ENCODE assay signal across 8 mouse cellular contexts in the genomic region with DNA sequence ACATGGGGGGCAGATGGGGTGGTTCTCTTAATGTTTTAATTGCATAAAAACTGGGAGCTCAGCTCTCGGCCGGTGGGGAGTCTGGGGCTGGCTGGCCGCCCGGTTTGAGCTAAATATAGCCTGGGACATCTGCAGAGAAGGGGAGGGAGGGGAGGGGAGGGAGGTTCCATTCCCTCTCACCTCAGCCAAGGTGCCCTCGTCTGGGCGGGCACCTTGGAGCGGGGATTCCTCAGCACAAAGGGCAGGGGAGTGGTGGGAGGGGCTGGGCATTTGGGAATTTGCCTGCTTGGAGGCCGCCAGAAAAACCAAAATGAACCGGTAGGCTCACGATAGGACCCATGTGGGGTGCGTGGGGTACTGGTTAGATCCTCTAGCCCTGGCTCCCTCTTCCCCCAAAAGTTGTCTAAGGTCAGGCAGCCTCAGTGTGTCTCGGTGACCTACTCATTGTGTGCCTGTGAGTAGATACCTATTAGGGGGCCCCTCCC. TPM values are rescaled to one million over a fixed set of nuclear protein-coding genes. Genes with fewer than 3 reads are reported as not detected.
DNase-seq lines count a peak whose midpoint lies in the region; ATAC-seq and TF ChIP-seq lines count a peak whose summit lies in the region.

No protein-coding gene starts in this region.

- no peaks in the 10 kb centered on the region for H3K9me3 ChIP-seq in forebrain, embryonic 10.5 days
- no peaks in the 10 kb centered on the region for H3K9me3 ChIP-seq in hindbrain, postnatal 0 days (ENCODE audit: low read length)
- H3K9me3 ChIP-seq in limb, embryonic 14.5 days (ENCODE audit: control insufficient read depth, low read length): no peaks in the 10 kb centered on the region
- no peaks in the 10 kb centered on the region for H3K9me3 ChIP-seq in neural tube, embryonic 14.5 days (ENCODE audit: control insufficient read depth, low read length)

- DNase-seq in gastrocnemius, adult 2 months: peak; percentile 91
- no peak for DNase-seq in gastrocnemius, adult 18-20 months (ENCODE audit: low spot score)
- DNase-seq in adrenal gland, postnatal 10 days: peak; percentile 79
- no peak for DNase-seq in forebrain, embryonic 10.5 days (ENCODE audit: extremely low spot score, low spot score)
- DNase-seq in hindbrain, postnatal 0 days (ENCODE audit: low spot score): peak; percentile 70
- DNase-seq in limb, embryonic 14.5 days (ENCODE audit: low spot score): no peak
- DNase-seq in urinary bladder, postnatal 4 days (ENCODE audit: low spot score in 2 of 2): no peak

- H3K27me3 ChIP-seq in forebrain, embryonic 10.5 days (ENCODE audit: poor library complexity, severe bottlenecking): peaks cover 29% of the 10 kb centered on the region
- no peaks in the 10 kb centered on the region for H3K27me3 ChIP-seq in hindbrain, postnatal 0 days (ENCODE audit: insufficient read depth, low read length)
- H3K27me3 ChIP-seq in limb, embryonic 14.5 days (ENCODE audit: control insufficient read depth, insufficient read depth, low read length): no peaks in the 10 kb centered on the region
- H3K27me3 ChIP-seq in neural tube, embryonic 14.5 days (ENCODE audit: control insufficient read depth, insufficient read depth, low read length): no peaks in the 10 kb centered on the region

- WGBS in forebrain, embryonic 10.5 days: 9% methylated on average over 12 of the region's 12 CpGs
- WGBS in hindbrain, postnatal 0 days: 6% methylated on average over 12 of the region's 12 CpGs
- 2% methylated on average over 12 of the region's 12 CpGs for WGBS in limb, embryonic 14.5 days
- 3% methylated on average over 12 of the region's 12 CpGs for WGBS in neural tube, embryonic 14.5 days

- H3K36me3 ChIP-seq in forebrain, embryonic 10.5 days (replicated peaks): no peaks in the 10 kb centered on the region
- no peaks in the 10 kb centered on the region for H3K36me3 ChIP-seq in hindbrain, postnatal 0 days (ENCODE audit: insufficient read depth, low read length)
- H3K36me3 ChIP-seq in limb, embryonic 14.5 days (ENCODE audit: control insufficient read depth, insufficient read depth, low read length): peaks cover 3% of the 10 kb centered on the region; the same call in 1 of the 2 replicates
- H3K36me3 ChIP-seq in neural tube, embryonic 14.5 days (ENCODE audit: control insufficient read depth, insufficient read depth, low read length): no peaks in the 10 kb centered on the region

- peak overlapping the region; percentile 92 for H3K27ac ChIP-seq in gastrocnemius, adult 2 months
- peak overlapping the region; percentile 90 for H3K27ac ChIP-seq in forebrain, embryonic 10.5 days
- peak overlapping the region; percentile 78 for H3K27ac ChIP-seq in hindbrain, postnatal 0 days
- peak overlapping the region; percentile 86 for H3K27ac ChIP-seq in limb, embryonic 14.5 days (replicated peaks; ENCODE audit: low read depth, low read length)
- H3K27ac ChIP-seq in neural tube, embryonic 14.5 days (ENCODE audit: low read depth, low read length): peak overlapping the region; percentile 79

- peak overlapping the region; percentile 97 for H3K4me3 ChIP-seq in gastrocnemius, adult 2 months
- H3K4me3 ChIP-seq in forebrain, embryonic 10.5 days: peak overlapping the region; percentile 82
- peak overlapping the region; percentile 38 for H3K4me3 ChIP-seq in hindbrain, postnatal 0 days (ENCODE audit: low read length)
- H3K4me3 ChIP-seq in limb, embryonic 14.5 days (replicated peaks; ENCODE audit: low read length): peak overlapping the region; percentile 75
- H3K4me3 ChIP-seq in neural tube, embryonic 14.5 days (ENCODE audit: low read depth, low read length): peak overlapping the region; percentile 38

- no peak for TF ChIP-seq CTCF in gastrocnemius, adult 2 months (IDR thresholded peaks at IDR 0.05)
- no peak for TF ChIP-seq CTCF in hindbrain, postnatal 0 days (IDR thresholded peaks at IDR 0.05; ENCODE audit: low read depth)

- peaks cover 98% of the 10 kb centered on the region for H3K4me1 ChIP-seq in forebrain, embryonic 10.5 days
- H3K4me1 ChIP-seq in hindbrain, postnatal 0 days (ENCODE audit: insufficient read depth, low read length): peaks cover 45% of the 10 kb centered on the region
- peaks cover 86% of the 10 kb centered on the region for H3K4me1 ChIP-seq in limb, embryonic 14.5 days (ENCODE audit: control insufficient read depth, insufficient read depth, low read length)
- H3K4me1 ChIP-seq in neural tube, embryonic 14.5 days (ENCODE audit: control insufficient read depth, insufficient read depth, low read length): peaks cover 70% of the 10 kb centered on the region

- H3K9ac ChIP-seq in hindbrain, postnatal 0 days (replicated peaks; ENCODE audit: low read length): peak overlapping the region; percentile 61
- H3K9ac ChIP-seq in limb, embryonic 14.5 days (ENCODE audit: low read depth, low read length, severe bottlenecking): peak overlapping the region; percentile 34
- H3K9ac ChIP-seq in neural tube, embryonic 14.5 days (replicated peaks; ENCODE audit: low read depth, low read length): peak overlapping the region; percentile 37

- intact Hi-C loops in gastrocnemius, adult 2 months (cut with DNase I): no loop called here

- no peak for ATAC-seq in hindbrain, postnatal 0 days
- ATAC-seq in limb, embryonic 14.5 days (ENCODE audit: low FRiP score, low read depth): no peak
- ATAC-seq in neural tube, embryonic 14.5 days (ENCODE audit: low read depth): peak; percentile 2; the same call in 1 of the 2 replicates

- peak overlapping the region; percentile 62 for H3K4me2 ChIP-seq in hindbrain, postnatal 0 days (ENCODE audit: low read depth, low read length)
- H3K4me2 ChIP-seq in limb, embryonic 14.5 days (replicated peaks; ENCODE audit: low read depth, low read length, severe bottlenecking): peak overlapping the region; percentile 90
- peak overlapping the region; percentile 81 for H3K4me2 ChIP-seq in neural tube, embryonic 14.5 days (ENCODE audit: low read depth, low read length)

- no peak for TF ChIP-seq POLR2A in limb, embryonic 14.5 days (IDR thresholded peaks at IDR 0.05; ENCODE audit: borderline replicate concordance, extremely low read depth, insufficient read depth, insufficient read length)

RNA-seq across cellular contexts. Expression of gene Rara, which starts 13.8 kb away (rescaled TPM):
- 10 to 100 TPM; 10.2 to 12.4 TPM for total RNA-seq in gastrocnemius, adult 2 months (2021)
- total RNA-seq in gastrocnemius, adult 18-20 months (2021): 10 to 100 TPM; 12.9 to 13.2 TPM
- 10 to 100 TPM; 26.2 to 34.7 TPM for total RNA-seq in adrenal gland, postnatal 10 days (2021)
- polyA plus RNA-seq in forebrain, embryonic 10.5 days (2016; fragmentation: Nextera tagmentation; extraction: Ambion mirVana): 16.9 and 19.3 TPM in 2 replicates
- total RNA-seq in hindbrain, postnatal 0 days (2014; rRNA removed): 16.9 and 19.2 TPM in 2 replicates
- polyA plus RNA-seq in hindbrain, postnatal 0 days (2015; fragmentation: Nextera tagmentation; extraction: Ambion mirVana): 8.1 and 9.5 TPM in 2 replicates
- polyA plus RNA-seq in limb, embryonic 14.5 days (2012; rRNA removed): 39.8 and 57.0 TPM in 2 replicates
- polyA plus RNA-seq in limb, embryonic 14.5 days (2014; fragmentation: Nextera tagmentation; extraction: Ambion mirVana): 52.4 and 58.3 TPM in 2 replicates
- 22.1 and 22.3 TPM in 2 replicates for polyA plus RNA-seq in neural tube, embryonic 14.5 days (2014; fragmentation: Nextera tagmentation; extraction: Ambion mirVana)

RNA-seq across cellular contexts. Expression of gene Cdc6, which starts 33.8 kb away (rescaled TPM):
- total RNA-seq in gastrocnemius, adult 2 months (2021): under 1 TPM in 1 of 2 experiments, not detected in 1; 0.11 TPM
- total RNA-seq in gastrocnemius, adult 18-20 months (2021): under 1 TPM; 0.09 to 0.26 TPM
- 1 to 10 TPM; 3.8 to 6.5 TPM for total RNA-seq in adrenal gland, postnatal 10 days (2021)
- polyA plus RNA-seq in forebrain, embryonic 10.5 days (2016; fragmentation: Nextera tagmentation; extraction: Ambion mirVana): 68.7 and 75.8 TPM in 2 replicates
- 2.5 and 4.6 TPM in 2 replicates for total RNA-seq in hindbrain, postnatal 0 days (2014; rRNA removed)
- 3.0 and 3.4 TPM in 2 replicates for polyA plus RNA-seq in hindbrain, postnatal 0 days (2015; fragmentation: Nextera tagmentation; extraction: Ambion mirVana)
- 13.1 and 15.6 TPM in 2 replicates for polyA plus RNA-seq in limb, embryonic 14.5 days (2012; rRNA removed)
- 25.2 and 25.8 TPM in 2 replicates for polyA plus RNA-seq in limb, embryonic 14.5 days (2014; fragmentation: Nextera tagmentation; extraction: Ambion mirVana)
- 2.1 and 2.8 TPM in 2 replicates for polyA plus RNA-seq in neural tube, embryonic 14.5 days (2014; fragmentation: Nextera tagmentation; extraction: Ambion mirVana)

RNA-seq across cellular contexts. Expression of gene Gjd3, which starts 41.4 kb away (rescaled TPM):
- total RNA-seq in gastrocnemius, adult 2 months (2021): not detected
- not detected for total RNA-seq in gastrocnemius, adult 18-20 months (2021)
- total RNA-seq in adrenal gland, postnatal 10 days (2021): under 1 TPM; 0.45 to 0.73 TPM
- 0.20 and 0.24 TPM in 2 replicates for polyA plus RNA-seq in forebrain, embryonic 10.5 days (2016; fragmentation: Nextera tagmentation; extraction: Ambion mirVana)
- 0.75 and 5.0 TPM in 2 replicates for total RNA-seq in hindbrain, postnatal 0 days (2014; rRNA removed)
- 4.8 and 5.9 TPM in 2 replicates for polyA plus RNA-seq in hindbrain, postnatal 0 days (2015; fragmentation: Nextera tagmentation; extraction: Ambion mirVana)
- 1.3 and 2.2 TPM in 2 replicates for polyA plus RNA-seq in limb, embryonic 14.5 days (2012; rRNA removed)
- 0.41 and 0.45 TPM in 2 replicates for polyA plus RNA-seq in limb, embryonic 14.5 days (2014; fragmentation: Nextera tagmentation; extraction: Ambion mirVana)
- 0.89 and 2.2 TPM in 2 replicates for polyA plus RNA-seq in neural tube, embryonic 14.5 days (2014; fragmentation: Nextera tagmentation; extraction: Ambion mirVana)

Comparison
In these comparisons a context has a peak if more than half of its experiments do, and no peak if none do; other contexts are left out.
1. DNase-seq: peak in gastrocnemius, adult 2 months (single experiment), adrenal gland, postnatal 10 days (single experiment) and hindbrain, postnatal 0 days (single experiment); none in gastrocnemius, adult 18-20 months (single experiment), forebrain, embryonic 10.5 days (single experiment), limb, embryonic 14.5 days (single experiment) and urinary bladder, postnatal 4 days (0 of 2).
2. H3K4me3 ChIP-seq: peak in every context shown above with its lines; median percentile 97 in gastrocnemius, adult 2 months; 82 in forebrain, embryonic 10.5 days; 75 in limb, embryonic 14.5 days; 38 in hindbrain, postnatal 0 days; 38 in neural tube, embryonic 14.5 days.
3. Peak in every context shown above with its lines, with median percentiles within 50 percentile points of each other: H3K27ac ChIP-seq, H3K4me2 ChIP-seq and H3K9ac ChIP-seq.